Mouse (Mus musculus) spleen, embryonic (tissue): Measurements from ENCODE around the gene Tmem126b.

ENCODE experiments used
- CTCF ChIA-PET: fragments of 350-600 bp; sonication (Branson Sonifier 250); formaldehyde crosslinking; loops from one replicate; lab custom pipeline; 2022; lab: Charles Lee

Gene Tmem126b

DNA sequence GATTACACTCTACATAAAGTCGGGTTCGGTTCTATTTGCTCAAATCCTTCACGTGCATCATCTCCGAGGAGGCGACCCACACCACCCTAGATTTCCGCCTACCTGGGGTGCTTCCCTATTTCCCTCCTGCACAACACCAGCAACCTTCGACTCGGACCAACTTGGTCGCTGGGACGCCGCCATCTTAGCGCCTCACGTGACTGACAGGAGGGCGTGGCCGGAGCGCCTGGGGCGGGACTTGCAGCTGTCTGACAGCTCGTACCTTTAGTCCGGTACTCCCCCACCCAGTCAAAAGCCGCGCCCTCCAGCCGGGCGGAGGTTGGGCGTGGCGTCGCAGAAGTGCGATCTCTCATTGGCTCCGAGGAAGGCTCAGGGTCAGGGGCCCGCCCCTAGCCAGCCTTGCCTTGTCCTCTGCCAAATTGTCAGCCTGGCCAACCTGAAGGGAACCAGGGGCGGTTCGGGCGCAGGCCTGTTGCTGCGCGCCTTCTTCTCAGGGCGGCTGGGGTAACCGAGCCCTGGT is at the start of gene Tmem126b:
Gene Tmem126b, minus strand, starts transcription at position 209 of the 520 bp plus-strand sequence.
- CTCF ChIA-PET, result no interaction called here

DNA sequence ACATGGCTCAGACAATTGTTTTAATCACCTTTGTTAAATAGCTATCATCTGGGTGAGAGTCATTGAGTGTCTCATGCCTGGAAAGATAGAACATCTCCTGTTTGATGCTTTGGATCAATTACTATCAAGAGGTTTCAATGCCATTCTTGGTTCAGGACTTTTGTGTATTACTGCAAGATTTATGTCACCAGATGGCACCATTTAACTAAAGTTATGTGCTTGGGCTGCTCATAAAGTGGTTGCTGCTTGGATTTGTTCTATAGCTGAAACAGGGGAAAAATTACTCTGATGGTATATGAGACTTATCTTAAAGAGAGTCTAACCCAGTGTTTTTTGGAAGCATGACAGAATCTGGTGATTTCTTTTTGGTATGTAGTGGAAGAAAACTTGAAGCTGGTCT is 36.5 kb upstream of the Tmem126b start:
- CTCF ChIA-PET, result interaction anchor here (0.7 kb wide), 1 partner anchor 23 kb away, joined by 9 read pairs; no protein-coding TSS in a partner anchor

DNA sequence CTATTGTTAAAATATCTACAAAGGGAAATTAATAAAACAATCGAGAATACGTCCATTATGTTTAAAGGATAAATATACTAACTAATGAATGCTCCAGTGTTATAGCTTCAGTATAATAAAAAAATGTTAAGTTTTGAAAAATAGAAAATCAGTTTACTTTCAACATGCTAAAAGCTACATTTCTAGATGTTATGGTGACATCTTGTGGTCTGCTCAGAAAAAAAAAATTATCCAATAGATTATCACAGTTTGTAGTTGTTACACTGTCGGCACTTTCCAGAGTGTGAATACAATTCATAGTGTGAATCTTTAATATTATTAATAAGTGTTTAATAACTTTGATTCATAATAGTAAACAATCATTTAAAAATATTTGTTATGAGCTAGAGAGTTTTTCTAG is 32.3 kb upstream of the Tmem126b start:
- CTCF ChIA-PET, result no interaction called here

DNA sequence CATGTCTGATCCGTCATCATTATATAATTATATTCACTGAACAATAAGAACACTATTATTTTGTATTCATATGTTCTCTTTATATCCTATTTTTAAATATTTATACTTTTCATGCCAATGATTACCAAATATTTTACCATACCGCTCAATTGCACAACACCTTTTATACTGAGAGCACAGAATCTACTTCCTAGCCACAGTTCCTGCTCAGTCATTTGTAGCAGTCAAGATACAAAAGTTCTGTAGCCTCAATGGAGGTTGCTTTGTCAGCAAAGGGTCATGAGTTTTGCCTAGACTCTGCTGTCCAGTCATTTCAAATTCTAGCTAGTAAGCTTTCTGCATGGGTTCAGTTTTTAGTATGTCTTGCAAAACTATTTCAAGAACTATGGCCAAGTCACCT is 6.8 kb upstream of the Tmem126b start:
- CTCF ChIA-PET, result no interaction called here

DNA sequence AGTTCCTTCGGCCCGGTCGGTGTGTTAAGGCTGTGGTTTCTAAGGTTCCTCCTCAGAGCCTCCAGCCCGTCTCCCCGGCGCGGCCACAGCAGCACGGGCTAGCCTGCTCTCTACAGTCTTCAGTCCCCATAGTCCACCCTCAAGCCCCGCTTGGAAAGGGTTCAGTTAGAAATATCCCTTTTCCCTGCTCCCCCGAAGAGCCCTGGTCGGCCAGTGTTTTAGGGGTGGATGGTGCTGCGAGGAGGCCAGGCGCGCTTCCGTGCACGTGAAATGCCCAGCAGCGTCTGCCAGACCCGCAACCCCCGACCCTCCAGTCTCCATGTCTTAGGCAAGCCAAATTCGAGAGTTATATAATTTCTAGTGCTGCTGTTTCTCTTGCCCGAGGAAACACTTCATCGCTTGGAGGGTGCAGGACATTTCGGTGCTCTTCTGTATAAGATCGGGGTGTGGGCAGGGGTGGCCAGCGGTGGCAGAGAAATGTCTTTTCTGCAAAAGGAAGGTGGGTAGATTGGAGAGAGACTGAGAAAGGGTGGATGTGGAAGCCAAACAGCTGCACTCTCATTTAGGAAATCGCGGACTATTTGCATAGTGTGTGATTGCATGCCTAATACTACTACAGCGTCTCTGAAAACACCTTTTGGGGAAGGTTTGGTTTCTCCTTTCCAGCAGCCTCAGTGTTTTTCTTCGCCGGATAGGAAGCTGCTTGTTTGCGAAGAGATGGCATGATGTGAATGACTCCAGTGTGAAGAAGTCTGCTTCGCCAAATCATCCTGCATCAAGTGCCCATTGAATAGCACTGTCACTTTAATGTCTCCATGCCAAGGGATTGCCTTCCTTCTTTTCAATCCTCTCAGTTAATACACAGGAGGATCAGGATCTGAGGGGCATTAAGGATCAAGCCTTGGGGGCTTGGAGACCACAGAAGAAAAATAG is 778 bp upstream of the Tmem126b start, which contains the start of gene Dlg2:
Gene Dlg2, plus strand, starts transcription at position 360 of the 933 bp plus-strand sequence.
- CTCF ChIA-PET, result no interaction called here

DNA sequence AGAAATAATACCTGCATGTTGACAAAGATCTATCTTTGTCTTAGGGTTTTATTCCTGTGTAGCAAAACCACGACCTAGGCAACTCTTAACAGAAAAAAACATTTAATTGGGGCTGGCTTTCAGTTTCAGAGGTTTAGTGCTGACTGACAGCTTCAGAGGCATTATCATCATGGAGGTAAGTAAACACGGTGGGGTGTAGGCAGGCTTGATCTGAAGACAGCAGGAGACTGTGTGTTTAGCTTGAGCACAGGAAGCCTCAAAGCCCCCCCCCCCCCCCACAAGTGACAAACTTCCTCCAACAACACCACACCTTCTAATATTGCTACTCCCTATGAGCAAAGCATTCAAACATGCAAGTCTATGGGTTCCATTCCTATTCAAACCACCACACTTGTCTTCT is 2.3 kb downstream of the Tmem126b start:
- CTCF ChIA-PET, result no interaction called here

DNA sequence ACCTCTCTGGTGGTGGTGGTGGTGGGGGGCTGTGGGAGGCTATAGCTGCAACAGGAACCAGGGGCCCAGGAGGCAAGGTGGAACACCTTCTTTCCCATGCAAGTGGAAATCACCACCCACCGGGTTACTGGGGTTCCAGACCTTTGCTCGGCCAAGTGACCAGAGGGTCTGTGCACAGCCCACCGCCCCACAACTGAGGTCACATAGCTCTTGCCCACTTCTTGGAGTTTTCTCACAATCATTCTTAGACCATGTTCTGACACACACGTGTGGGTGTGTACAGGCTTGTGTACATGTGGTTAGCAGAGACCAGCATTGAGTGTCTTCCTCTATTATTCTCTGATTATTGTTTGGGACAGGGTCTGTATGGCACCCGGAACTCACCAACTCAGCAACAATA is 14.4 kb downstream of the Tmem126b start:
- CTCF ChIA-PET, result interaction anchor here (1.0 kb wide), 1 partner anchor 11 kb away, joined by 4 read pairs; no protein-coding TSS in a partner anchor

DNA sequence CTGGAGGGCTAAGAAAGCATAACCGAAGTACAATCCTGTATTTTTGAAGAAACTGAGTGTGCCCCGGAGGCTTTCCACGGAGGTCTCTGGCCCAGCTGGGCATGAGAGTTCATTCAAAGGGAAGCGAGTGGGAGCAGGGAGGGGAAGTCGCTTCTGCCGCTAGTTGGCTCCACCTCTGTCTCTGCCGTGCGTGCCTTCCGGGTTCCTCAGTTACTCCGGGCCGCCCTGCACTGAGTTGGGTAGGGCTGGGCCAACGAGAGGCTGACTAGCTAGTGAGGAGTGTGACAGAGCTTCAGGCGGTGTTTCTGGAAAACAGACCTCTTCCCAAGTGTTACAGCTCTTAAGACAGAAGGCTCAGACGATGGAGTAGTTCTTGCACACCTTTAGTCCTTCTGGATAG is 14.9 kb downstream of the Tmem126b start:
- CTCF ChIA-PET, result no interaction called here

DNA sequence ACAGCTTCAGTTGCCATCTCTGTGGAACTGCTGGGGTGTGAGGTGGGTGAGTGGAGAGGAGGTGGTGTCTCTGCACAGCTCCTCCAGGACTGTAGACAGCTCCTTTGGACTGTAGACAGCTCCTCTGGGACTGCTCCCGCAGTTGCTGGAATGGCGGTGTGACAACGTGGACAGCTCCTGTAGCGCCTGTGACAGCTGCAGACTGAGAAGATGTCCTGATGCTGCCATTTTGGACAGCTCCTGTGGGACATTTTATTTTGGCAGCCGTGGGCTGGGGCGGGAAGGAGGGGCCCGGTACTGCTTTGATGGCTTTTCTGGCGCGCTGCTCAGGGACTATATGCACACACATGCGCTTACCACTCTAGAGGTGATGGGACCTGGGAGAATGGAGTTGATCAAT is 15.5 kb downstream of the Tmem126b start:
- CTCF ChIA-PET, result interaction anchor here (0.8 kb wide), 1 partner anchor 20 kb away, joined by 11 read pairs; no protein-coding TSS in a partner anchor

DNA sequence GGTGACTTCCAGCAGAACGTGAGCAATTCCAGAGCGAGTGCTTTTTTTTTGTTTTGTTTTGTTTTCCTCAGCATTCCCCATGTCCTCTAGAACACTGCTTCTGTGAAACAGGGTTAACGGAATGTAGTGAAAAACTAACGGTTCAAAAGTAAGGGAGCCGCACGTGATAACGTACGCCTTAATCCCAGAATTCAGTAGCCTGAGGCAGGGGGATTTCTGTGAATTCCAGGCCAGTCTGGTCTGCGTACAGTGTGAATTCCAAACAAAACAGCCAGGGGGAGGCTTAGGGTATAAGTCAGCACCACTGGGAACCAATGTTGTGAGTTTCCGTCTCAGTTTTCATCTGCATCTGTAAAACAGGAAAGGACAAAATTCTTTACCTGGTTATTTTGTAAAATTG is 18.3 kb downstream of the Tmem126b start:
- CTCF ChIA-PET, result no interaction called here

DNA sequence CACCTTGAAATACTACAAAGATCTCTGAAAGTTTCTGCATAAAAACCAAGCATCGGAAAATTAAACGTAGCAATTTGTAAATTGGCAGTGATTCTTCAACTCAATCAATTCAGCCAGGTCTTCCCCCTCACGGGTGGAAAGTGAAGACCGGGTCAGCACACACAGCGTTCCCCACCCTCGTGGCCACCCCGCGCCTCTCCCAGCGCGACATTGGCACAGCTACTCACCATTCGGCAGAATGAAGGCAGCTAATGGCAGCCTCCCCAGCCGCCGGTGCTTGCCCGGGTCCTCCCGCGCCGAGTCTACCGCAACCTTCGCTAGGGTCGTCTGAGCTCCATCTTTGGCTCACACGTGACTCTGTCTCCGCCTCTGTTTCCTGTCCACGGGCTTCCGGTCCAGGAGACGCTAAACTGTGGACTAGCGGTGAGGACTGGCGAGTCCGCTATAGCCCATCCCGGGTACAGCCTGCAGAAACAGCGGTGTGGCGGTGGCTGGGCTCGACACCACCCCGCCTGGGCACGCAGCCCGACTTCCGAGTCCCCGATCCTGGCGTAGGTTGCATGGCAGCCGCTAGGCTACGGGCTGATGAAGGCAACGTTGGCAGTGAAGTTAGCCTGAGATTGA is 18.8 kb downstream of the Tmem126b start, which contains the start of gene Tmem126a:
Gene Tmem126a, minus strand, starts transcription at position 385 of the 624 bp plus-strand sequence.
- CTCF ChIA-PET, result no interaction called here

DNA sequence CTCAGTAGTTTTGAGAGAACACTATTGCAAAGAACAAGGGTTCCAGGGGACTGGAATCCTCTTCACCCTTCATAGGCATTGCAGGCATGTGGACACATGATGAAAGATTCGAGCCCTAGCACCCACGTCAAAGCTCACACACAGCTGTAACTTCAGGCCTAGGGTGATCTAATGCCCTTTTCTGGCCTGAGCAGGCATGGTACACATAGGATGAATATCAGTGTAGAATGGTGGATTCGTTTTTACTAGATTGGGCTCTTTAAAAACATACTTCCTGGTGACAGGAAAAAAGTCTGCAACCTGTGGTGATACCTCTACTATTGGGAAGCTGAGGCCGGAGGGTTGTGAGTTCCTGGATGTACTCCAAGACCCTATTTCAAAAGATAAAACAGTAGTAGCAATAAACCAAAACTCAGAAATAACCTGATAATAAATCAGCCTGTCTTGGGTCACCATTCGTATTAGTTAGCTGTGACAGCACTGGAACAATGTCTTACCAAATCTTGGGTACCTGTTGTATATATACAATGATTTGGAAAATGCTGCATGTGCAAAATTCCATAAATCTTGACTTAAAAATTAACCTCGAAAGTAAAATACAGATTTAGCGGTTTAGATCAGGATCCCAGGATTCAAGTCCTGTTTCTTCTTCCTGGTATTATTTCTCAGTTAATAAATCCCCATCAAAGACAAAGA is 19.5 kb downstream of the Tmem126b start:
- CTCF ChIA-PET, result no interaction called here

DNA sequence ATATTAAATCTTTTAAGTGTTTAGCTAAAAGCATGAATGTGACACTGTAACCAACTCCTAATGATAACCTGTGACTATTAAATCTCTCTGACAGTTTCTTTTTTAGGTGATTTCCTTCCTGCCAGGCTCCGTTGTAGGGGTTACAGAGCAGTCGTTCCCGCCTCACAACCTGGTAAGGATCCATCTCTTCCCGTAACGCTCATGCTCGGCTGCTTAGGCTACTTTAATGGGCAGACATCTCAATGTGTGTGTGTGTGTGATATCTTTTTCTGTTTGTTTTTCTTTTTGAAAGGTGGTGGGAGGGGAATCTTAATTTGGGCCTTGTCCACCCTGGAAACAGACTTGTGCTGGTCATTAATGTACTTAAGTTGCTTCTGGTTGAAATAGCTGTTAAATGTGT is 31.6 kb downstream of the Tmem126b start:
- CTCF ChIA-PET, result interaction anchor here (1.3 kb wide), 1 partner anchor 15 kb away, joined by 4 read pairs; no protein-coding TSS in a partner anchor

DNA sequence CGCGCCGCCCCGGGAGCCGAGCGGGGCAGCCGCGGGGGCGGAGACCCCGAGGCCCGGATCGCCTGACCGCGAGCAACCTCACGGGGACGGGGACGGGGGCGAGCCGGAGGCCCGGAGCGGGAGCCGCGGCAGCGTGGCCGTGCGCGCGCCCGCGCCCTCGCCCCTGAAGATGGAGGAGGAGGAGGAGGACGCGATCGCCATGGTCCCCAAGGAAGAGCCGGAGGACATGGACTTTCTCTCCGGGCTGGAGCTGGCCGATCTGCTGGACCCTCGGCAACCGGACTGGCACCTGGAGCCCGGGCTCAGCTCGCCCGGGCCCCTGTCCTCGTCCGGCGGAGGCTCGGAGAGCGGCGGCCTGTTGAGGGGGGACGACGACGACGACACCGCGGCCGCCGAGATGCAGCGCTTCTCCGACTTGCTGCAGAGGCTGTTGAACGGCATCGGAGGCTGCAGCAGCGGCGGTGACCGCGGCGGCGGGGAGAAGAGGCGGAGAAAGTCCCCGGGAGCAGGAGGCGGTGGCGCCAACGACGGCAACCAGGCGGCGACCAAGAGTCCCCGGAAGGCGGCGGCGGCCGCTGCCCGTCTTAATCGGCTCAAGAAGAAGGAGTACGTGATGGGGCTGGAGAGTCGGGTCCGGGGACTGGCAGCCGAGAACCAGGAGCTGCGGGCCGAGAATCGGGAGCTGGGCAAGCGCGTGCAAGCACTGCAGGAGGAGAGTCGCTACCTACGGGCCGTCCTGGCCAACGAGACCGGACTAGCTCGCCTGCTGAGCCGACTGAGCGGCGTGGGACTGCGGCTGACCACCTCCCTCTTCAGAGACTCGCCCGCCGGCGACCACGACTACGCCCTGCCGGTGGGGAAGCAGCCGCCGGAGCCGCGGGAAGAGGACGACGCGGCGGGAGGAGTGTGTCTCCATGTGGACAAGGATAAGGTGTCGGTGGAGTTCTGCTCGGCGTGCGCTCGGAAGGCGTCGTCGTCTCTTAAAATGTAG is 32.4 kb downstream of the Tmem126b start:
- CTCF ChIA-PET, result interaction anchor here (1.3 kb wide), 1 partner anchor 15 kb away, joined by 4 read pairs; no protein-coding TSS in a partner anchor

DNA sequence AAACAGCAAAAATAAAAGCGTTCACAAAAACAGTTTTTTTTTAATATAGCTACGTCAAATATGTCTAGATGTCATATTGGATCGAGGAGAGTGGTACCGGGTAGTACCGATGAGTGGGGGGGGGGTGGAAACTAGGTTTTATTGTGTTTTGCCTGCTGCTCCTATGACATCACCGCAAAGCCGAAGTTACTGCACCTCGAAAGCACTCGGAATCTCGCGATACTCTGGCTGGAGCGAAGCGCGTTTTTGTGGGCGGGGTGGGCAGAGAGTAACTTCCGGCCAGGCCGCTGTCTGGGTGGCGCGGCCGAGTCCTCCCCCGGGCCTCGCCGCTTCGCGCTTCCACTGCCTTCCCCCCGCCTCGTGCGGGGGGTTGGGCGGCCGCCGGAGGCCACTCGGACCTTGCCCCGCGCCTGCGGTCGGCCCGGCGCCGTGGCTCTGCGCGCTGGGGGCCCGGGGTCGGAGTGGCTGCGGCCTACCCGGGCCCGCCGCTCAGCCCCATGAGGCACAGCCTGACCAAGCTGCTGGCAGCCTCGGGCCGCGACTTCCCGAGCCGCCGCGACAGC is 33.2 kb downstream of the Tmem126b start, which contains the start of gene Crebzf:
Gene Crebzf, plus strand, starts transcription at position 212 of the 563 bp plus-strand sequence.
- CTCF ChIA-PET, result interaction anchor here (1.3 kb wide), 1 partner anchor 16 kb away, joined by 4 read pairs; no protein-coding TSS in a partner anchor

DNA sequence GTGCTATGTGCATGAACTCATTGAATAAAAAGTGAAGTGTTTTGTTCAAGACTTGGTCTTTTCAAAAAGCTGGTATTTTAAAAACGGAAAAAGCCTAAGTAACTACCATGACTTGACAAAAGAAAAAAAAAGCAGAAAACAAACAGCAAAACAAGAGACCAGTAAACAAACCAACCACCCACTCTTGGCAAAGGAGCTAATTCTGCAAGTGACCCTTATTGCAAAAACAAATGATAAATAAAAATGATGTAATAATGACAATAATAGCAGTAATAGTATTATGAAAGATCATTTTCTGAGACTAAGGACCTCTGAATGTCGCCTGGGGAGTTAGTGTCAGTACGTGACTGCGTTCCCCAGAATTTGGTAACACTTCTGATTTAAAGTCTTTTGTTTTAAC is 33.7 kb downstream of the Tmem126b start:
- CTCF ChIA-PET, result interaction anchor here (0.6 kb wide), 1 partner anchor 139 kb away, joined by 4 read pairs; no protein-coding TSS in a partner anchor

DNA sequence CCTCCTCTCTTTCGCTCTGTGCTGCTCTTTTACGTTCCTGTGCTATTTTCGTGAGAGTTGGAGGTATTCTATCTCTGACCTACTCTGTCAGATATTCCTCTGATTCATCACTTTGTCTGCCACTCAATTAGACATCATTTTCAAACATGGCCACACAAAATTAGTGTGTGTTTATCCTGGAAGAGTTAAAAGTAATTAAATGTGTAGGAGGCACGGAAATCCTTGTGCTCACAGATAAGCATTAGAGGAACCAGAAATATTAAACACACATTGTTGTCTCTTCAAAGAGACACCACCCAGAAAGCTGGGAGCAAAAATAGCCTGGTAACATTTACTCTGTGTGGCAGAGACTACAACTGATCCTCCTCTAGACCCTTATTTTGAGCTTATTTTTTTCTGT is 35.8 kb downstream of the Tmem126b start:
- CTCF ChIA-PET, result interaction anchor here (0.8 kb wide), 1 partner anchor 20 kb away, joined by 11 read pairs; no protein-coding TSS in a partner anchor

DNA sequence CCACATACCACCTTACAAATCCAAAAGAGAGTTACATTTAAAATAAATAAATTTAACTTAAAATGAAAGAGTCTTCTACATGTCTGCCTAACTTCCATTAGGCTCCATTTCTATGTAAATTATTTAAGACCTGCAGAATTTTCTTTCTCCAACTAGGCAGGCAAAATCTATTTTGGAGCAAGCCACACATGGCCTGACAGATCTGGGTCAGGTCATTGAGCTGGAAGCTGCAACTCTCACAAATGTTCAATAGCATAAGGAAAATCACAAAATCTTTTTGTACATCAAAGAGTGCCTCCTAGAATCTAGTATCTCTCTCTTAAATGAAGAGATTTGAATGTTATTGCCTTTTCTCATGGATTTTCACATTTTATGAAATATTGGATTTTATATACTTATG is 43.6 kb downstream of the Tmem126b start:
- CTCF ChIA-PET, result no interaction called here

DNA sequence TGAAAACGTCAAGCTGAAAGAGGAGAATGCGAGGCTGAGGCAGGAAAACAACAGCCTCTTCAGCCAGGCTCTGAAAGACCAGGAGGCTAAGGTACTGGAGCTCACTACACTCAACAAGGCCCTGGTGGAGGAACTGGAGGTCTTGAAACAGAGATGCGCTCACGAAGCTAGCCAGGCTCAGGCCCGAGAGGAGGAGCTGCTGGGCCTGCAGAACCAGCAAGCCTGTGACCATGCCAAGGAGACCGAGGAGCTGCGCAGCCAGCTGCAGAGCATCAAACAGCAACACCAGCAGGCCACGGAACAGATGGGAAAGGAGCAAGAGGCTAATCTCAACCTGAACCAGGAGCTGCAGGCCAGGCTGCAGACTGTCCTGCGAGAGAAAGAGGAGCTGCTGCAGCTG is 48.8 kb downstream of the Tmem126b start:
- CTCF ChIA-PET, result interaction anchor here (0.6 kb wide), 1 partner anchor 425 kb away, joined by 3 read pairs; no protein-coding TSS in a partner anchor
